Mouse (Mus musculus): ENCODE results near the gene Hbs1l. TPM values are rescaled to one million over a fixed set of nuclear protein-coding genes. Genes with fewer than 3 reads are reported as not detected.
A peak's percentile ranks its signal among the peaks of the same experiment; 100 is the strongest.

Gene Hbs1l
- polyA plus RNA-seq, 1 experiment from 2014 or later: 122 TPM

- H3K36me3 ChIP-seq: no peaks in the 10 kb centered on the region
- 93% methylated on average over 2 of the region's 2 CpGs for WGBS
- no peak overlapping the region for H3K27ac ChIP-seq
- no peak for DNase-seq (ENCODE audit: low spot score)
- no peaks in the 10 kb centered on the region for H3K4me1 ChIP-seq
- H3K9me3 ChIP-seq (replicated peaks): no peaks in the 10 kb centered on the region
- no peaks in the 10 kb centered on the region for H3K27me3 ChIP-seq (ENCODE audit: low read depth, poor library complexity, severe bottlenecking)
- no peak overlapping the region for H3K4me3 ChIP-seq
Measured at GRCm38 (mm10) chr10:21271310-21271709, 24.5 kb upstream of the Hbs1l start.

- no peaks in the 10 kb centered on the region for H3K4me1 ChIP-seq
- H3K27ac ChIP-seq: no peak overlapping the region
- no peaks in the 10 kb centered on the region for H3K27me3 ChIP-seq (ENCODE audit: low read depth, poor library complexity, severe bottlenecking)
- WGBS: 83% methylated on average over 6 of the region's 6 CpGs
- H3K36me3 ChIP-seq: no peaks in the 10 kb centered on the region
- H3K9me3 ChIP-seq (replicated peaks): no peaks in the 10 kb centered on the region
- no peak overlapping the region for H3K4me3 ChIP-seq
- no peak for DNase-seq (ENCODE audit: low spot score)
Measured at GRCm38 (mm10) chr10:21271785-21272184, 24.0 kb upstream of the Hbs1l start.

- DNase-seq (ENCODE audit: low spot score): no peak
- no peak overlapping the region for H3K4me3 ChIP-seq
- H3K36me3 ChIP-seq: no peaks in the 10 kb centered on the region
- H3K4me1 ChIP-seq: no peaks in the 10 kb centered on the region
- 73% methylated on average over 10 of the region's 10 CpGs for WGBS
- H3K27me3 ChIP-seq (ENCODE audit: low read depth, poor library complexity, severe bottlenecking): no peaks in the 10 kb centered on the region
- no peaks in the 10 kb centered on the region for H3K9me3 ChIP-seq (replicated peaks)
- H3K27ac ChIP-seq: no peak overlapping the region
Measured at GRCm38 (mm10) chr10:21287243-21288127, 8.3 kb upstream of the Hbs1l start.

GRCm38 (mm10) chr10:21291228-21291627, 4.6 kb upstream of the Hbs1l start:
- Histone ChIP-seq H3K36me3 (no peaks in the 10 kb centered on the region), H3K4me1 (0 out of 2 replicates have a peak, but pooled peaks cover 5% of the 10 kb centered on the region), H3K9me3 (replicated peaks) (no peaks in the 10 kb centered on the region), H3K4me3 (no peak overlapping the region), H3K27me3 (ENCODE audit: low read depth, poor library complexity, severe bottlenecking) (no peaks in the 10 kb centered on the region), H3K27ac (no peak overlapping the region)
- DNase-seq (ENCODE audit: low spot score): no peak
- 64% methylated on average over 4 of the region's 4 CpGs for WGBS

- Histone ChIP-seq H3K9me3 (replicated peaks) (no peaks in the 10 kb centered on the region), H3K27ac (no peak overlapping the region), H3K4me3 (no peak overlapping the region), H3K4me1 (peaks cover 15% of the 10 kb centered on the region), H3K36me3 (peaks cover 5% of the 10 kb centered on the region), H3K27me3 (ENCODE audit: low read depth, poor library complexity, severe bottlenecking) (no peaks in the 10 kb centered on the region)
- no peak for DNase-seq (ENCODE audit: low spot score)
- WGBS: 88% methylated on average over 2 of the region's 2 CpGs
Measured at GRCm38 (mm10) chr10:21294217-21294616, 1.6 kb upstream of the Hbs1l start.

GRCm38 (mm10) chr10:21295397-21295758, 401 bp upstream of the Hbs1l start:
- Histone ChIP-seq H3K4me1 (peaks cover 15% of the 10 kb centered on the region), H3K36me3 (peaks cover 16% of the 10 kb centered on the region), H3K27ac (peak overlapping the region; percentile 90), H3K9me3 (replicated peaks) (no peaks in the 10 kb centered on the region), H3K4me3 (peak overlapping the region; percentile 90), H3K27me3 (ENCODE audit: low read depth, poor library complexity, severe bottlenecking) (no peaks in the 10 kb centered on the region)
- no peak for DNase-seq (ENCODE audit: low spot score)
- 42% methylated on average over 4 of the region's 4 CpGs for WGBS

GRCm38 (mm10) chr10:21298972-21299371, 3.2 kb downstream of the Hbs1l start:
- WGBS: 92% methylated on average over 2 of the region's 2 CpGs
- DNase-seq (ENCODE audit: low spot score): no peak

GRCm38 (mm10) chr10:21301822-21302221, 6.0 kb downstream of the Hbs1l start:
- Histone ChIP-seq H3K4me3 (no peak overlapping the region), H3K4me1 (peaks cover 8% of the 10 kb centered on the region), H3K9me3 (replicated peaks) (no peaks in the 10 kb centered on the region), H3K36me3 (peaks cover 78% of the 10 kb centered on the region), H3K27ac (no peak overlapping the region), H3K27me3 (ENCODE audit: low read depth, poor library complexity, severe bottlenecking) (no peaks in the 10 kb centered on the region)
- 96% methylated on average over 7 of the region's 7 CpGs for WGBS
- no peak for DNase-seq (ENCODE audit: low spot score)

More at GRCm38 (mm10) chr10:21298972-21299371, 3.2 kb downstream of the Hbs1l start:
- no peak overlapping the region for H3K27ac ChIP-seq
- peaks cover 15% of the 10 kb centered on the region for H3K4me1 ChIP-seq
- H3K4me3 ChIP-seq: no peak overlapping the region
- H3K9me3 ChIP-seq (replicated peaks): no peaks in the 10 kb centered on the region
- peaks cover 50% of the 10 kb centered on the region for H3K36me3 ChIP-seq
- H3K27me3 ChIP-seq (ENCODE audit: low read depth, poor library complexity, severe bottlenecking): no peaks in the 10 kb centered on the region

GRCm38 (mm10) chr10:21304672-21305632, 9.2 kb downstream of the Hbs1l start:
- no peak for DNase-seq (ENCODE audit: low spot score)
- Histone ChIP-seq H3K27me3 (ENCODE audit: low read depth, poor library complexity, severe bottlenecking) (no peaks in the 10 kb centered on the region), H3K4me3 (no peak overlapping the region), H3K4me1 (no peaks in the 10 kb centered on the region), H3K36me3 (peaks cover 77% of the 10 kb centered on the region), H3K27ac (no peak overlapping the region), H3K9me3 (replicated peaks) (no peaks in the 10 kb centered on the region)
- 75% methylated on average over 11 of the region's 11 CpGs for WGBS

GRCm38 (mm10) chr10:21313732-21314131, 18.0 kb downstream of the Hbs1l start:
- H3K4me3 ChIP-seq: no peak overlapping the region
- WGBS: 94% methylated on average over 4 of the region's 4 CpGs
- no peaks in the 10 kb centered on the region for H3K9me3 ChIP-seq (replicated peaks)

GRCm38 (mm10) chr10:21316123-21316522, 20.3 kb downstream of the Hbs1l start:
- no peaks in the 10 kb centered on the region for H3K27me3 ChIP-seq (ENCODE audit: low read depth, poor library complexity, severe bottlenecking)
- H3K27ac ChIP-seq: no peak overlapping the region
- no peaks in the 10 kb centered on the region for H3K4me1 ChIP-seq
- H3K4me3 ChIP-seq: no peak overlapping the region
- H3K36me3 ChIP-seq: peaks cover 41% of the 10 kb centered on the region
- H3K9me3 ChIP-seq (replicated peaks): no peaks in the 10 kb centered on the region
- DNase-seq (ENCODE audit: low spot score): no peak
- 100% methylated on average over 1 of the region's 1 CpGs for WGBS

More at GRCm38 (mm10) chr10:21313732-21314131, 18.0 kb downstream of the Hbs1l start:
- Histone ChIP-seq H3K4me1 (no peaks in the 10 kb centered on the region), H3K27me3 (ENCODE audit: low read depth, poor library complexity, severe bottlenecking) (no peaks in the 10 kb centered on the region), H3K36me3 (peaks cover 37% of the 10 kb centered on the region), H3K27ac (no peak overlapping the region)
- DNase-seq (ENCODE audit: low spot score): no peak

GRCm38 (mm10) chr10:21318250-21318649, 22.5 kb downstream of the Hbs1l start:
- DNase-seq (ENCODE audit: low spot score): no peak
- Histone ChIP-seq H3K27ac (no peak overlapping the region), H3K4me1 (no peaks in the 10 kb centered on the region), H3K9me3 (replicated peaks) (no peaks in the 10 kb centered on the region), H3K27me3 (ENCODE audit: low read depth, poor library complexity, severe bottlenecking) (no peaks in the 10 kb centered on the region), H3K36me3 (peaks cover 44% of the 10 kb centered on the region), H3K4me3 (no peak overlapping the region)
- WGBS: 91% methylated on average over 4 of the region's 4 CpGs

GRCm38 (mm10) chr10:21318996-21319395, 23.2 kb downstream of the Hbs1l start:
- H3K9me3 ChIP-seq (replicated peaks): no peaks in the 10 kb centered on the region
- no peaks in the 10 kb centered on the region for H3K4me1 ChIP-seq
- WGBS: 98% methylated on average over 1 of the region's 1 CpGs
- no peaks in the 10 kb centered on the region for H3K27me3 ChIP-seq (ENCODE audit: low read depth, poor library complexity, severe bottlenecking)
- no peak overlapping the region for H3K27ac ChIP-seq
- H3K4me3 ChIP-seq: no peak overlapping the region
- no peak for DNase-seq (ENCODE audit: low spot score)
- H3K36me3 ChIP-seq: peaks cover 43% of the 10 kb centered on the region
